Mouse (Mus musculus): ENCODE measurements around the gene Adm2.

The Adm2 gene

GRCm38 (mm10) chr15:89363051-89363450 lies 40.5 kb downstream of the Adm2 start:
- DNase-seq: no peak

DNA sequence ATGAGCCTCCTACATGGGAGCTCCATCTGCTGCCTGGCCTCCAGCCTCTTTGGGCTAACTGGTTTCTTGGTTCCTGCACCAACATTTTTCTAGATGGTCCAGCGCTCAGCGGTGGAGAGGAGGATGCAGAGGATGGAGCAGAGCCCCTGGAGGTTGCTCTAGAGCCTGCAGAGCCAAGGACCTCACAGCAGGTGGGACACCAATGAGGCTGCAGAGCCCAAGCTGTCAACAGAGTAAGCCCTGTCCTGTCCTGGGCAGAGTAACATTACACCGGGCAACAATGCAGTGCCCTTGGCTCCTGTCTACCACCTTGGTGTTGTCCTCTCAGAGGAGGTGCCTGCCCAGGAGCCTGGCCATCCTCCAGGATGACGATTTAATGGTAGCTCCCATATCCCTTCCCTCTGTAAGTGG lies 42.6 kb downstream of the Adm2 start:
- no peak for DNase-seq

DNA sequence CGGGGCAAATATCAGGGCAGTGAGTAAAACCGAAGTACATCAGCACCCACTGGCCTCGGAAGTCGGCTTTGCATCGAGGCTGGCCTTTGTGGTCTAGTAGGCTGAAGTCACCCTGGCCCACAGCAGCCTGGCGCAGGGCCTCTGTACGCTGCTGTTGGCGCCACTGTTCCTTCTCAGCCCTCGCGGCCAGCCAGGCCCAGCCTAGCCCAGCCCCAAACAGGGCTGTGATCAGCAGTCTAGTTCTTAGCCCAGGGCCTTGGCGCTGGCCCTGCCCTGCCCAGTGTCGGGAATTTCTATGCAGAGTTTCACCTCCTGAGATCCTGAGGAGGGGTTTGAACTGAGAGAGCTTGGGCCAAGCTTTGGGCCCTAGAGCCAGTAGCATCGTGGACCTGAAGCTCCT lies 49.5 kb downstream of the Adm2 start:
- no peak for DNase-seq

DNA sequence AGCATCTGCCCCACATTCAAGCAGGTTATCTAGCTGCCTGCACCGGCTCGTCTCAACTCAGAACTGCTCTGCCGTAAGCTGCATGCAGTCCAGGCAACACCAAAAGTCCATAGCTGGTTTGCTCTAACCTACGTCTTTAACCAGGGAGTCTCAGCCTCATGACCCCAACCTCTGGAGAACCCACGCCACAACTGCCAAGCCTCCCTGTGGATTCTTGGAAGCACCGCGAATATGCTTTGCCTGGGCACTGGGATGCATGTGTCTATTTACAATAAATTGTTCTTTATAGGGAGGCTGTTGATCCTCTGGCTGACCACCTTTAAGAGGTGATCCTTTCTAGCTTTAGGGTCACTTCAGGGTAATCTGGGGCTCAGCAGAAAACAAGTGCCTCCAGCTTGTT lies 50.0 kb downstream of the Adm2 start:
- DNase-seq: no peak

GRCm38 (mm10) chr15:89373027-89373761 lies 50.7 kb downstream of the Adm2 start:
- peak; percentile 88 for DNase-seq

- DNase-seq: peak; percentile 94
Observed at GRCm38 (mm10) chr15:89373762-89374248, 51.3 kb downstream of the Adm2 start, which contains the start of gene Sco2. TSS of gene Sco2 (minus strand) at chr15:89373846.
